Mouse (Mus musculus): ENCODE measurements around the gene Adcyap1r1. TPM values are rescaled to one million over a fixed set of nuclear protein-coding genes. Genes with fewer than 3 reads are reported as not detected.

The Adcyap1r1 gene
- total RNA-seq, 4 experiments from 2014 or later = 5.1 to 5.8 (median 5.4) TPM

Small RNAs within 50 kb of the gene (microRNA-seq; reads per million reads assigned to microRNA genes)
- not detected for gene Gm44352

Other genes starting within 250 kb of the Adcyap1r1 start
- gene Mindy4, start 248.6 kb upstream of the Adcyap1r1 start, total RNA-seq (2022) = 1 to 10 TPM; 3.7 to 6.6 (median 4.6) TPM
- gene Aqp1, start 115.5 kb upstream of the Adcyap1r1 start, total RNA-seq (2022) = 100 to 1,000 TPM; 336 to 404 (median 350) TPM
- gene Ghrhr, start 75.7 kb upstream of the Adcyap1r1 start, total RNA-seq (2022) = not detected
- not detected for gene Neurod6, start 229.3 kb downstream of the Adcyap1r1 start, total RNA-seq (2022)

All from heart, adult 8-10 months (tissue).